Mouse (Mus musculus): ENCODE results near the gene Bmt2. TPM values are rescaled to one million over a fixed set of nuclear protein-coding genes. Genes with fewer than 3 reads are reported as not detected.

Bmt2 gene
- polyA plus RNA-seq, 1 experiment: 21.7 TPM

- Histone ChIP-seq H3K4me1 (ENCODE audit: control insufficient read depth, insufficient read depth, low read length) (peaks cover 2% of the 10 kb centered on the region; the same call in 1 of the 2 replicates), H3K4me3 (ENCODE audit: insufficient read depth, low read length) (no peak overlapping the region), H3K27ac (ENCODE audit: insufficient read depth, low read length) (peak overlapping the region; percentile 94)
- TF ChIP-seq POLR2A (IDR thresholded peaks at IDR 0.05; ENCODE audit: low read depth, low read length) (no peak), CTCF (IDR thresholded peaks at IDR 0.05; ENCODE audit: borderline replicate concordance, insufficient read depth, low read length) (no peak)
Measured at GRCm38 (mm10) chr6:13632571-13632970, 45.2 kb downstream of the Bmt2 start.

GRCm38 (mm10) chr6:13630607-13631006 is 47.2 kb downstream of the Bmt2 start:
- H3K4me1 ChIP-seq (ENCODE audit: control insufficient read depth, insufficient read depth, low read length): no peaks in the 10 kb centered on the region; the same call in 1 of the 2 replicates
- no peak overlapping the region for H3K4me3 ChIP-seq (ENCODE audit: insufficient read depth, low read length)
- TF ChIP-seq CTCF (IDR thresholded peaks at IDR 0.05; ENCODE audit: borderline replicate concordance, insufficient read depth, low read length) (no peak), POLR2A (IDR thresholded peaks at IDR 0.05; ENCODE audit: low read depth, low read length) (no peak)
- no peak overlapping the region for H3K27ac ChIP-seq (ENCODE audit: insufficient read depth, low read length)

GRCm38 (mm10) chr6:13619618-13620017 is 58.1 kb downstream of the Bmt2 start:
- no peak overlapping the region for H3K27ac ChIP-seq (ENCODE audit: insufficient read depth, low read length)
- peaks cover 3% of the 10 kb centered on the region; the same call in 1 of the 2 replicates for H3K4me1 ChIP-seq (ENCODE audit: control insufficient read depth, insufficient read depth, low read length)
- no peak overlapping the region for H3K4me3 ChIP-seq (ENCODE audit: insufficient read depth, low read length)
- TF ChIP-seq POLR2A (IDR thresholded peaks at IDR 0.05; ENCODE audit: low read depth, low read length) (no peak), CTCF (IDR thresholded peaks at IDR 0.05; ENCODE audit: borderline replicate concordance, insufficient read depth, low read length) (no peak)

- Histone ChIP-seq H3K4me3 (ENCODE audit: insufficient read depth, low read length) (no peak overlapping the region), H3K4me1 (ENCODE audit: control insufficient read depth, insufficient read depth, low read length) (peaks cover 3% of the 10 kb centered on the region; the same call in 1 of the 2 replicates), H3K27ac (ENCODE audit: insufficient read depth, low read length) (no peak overlapping the region)
- TF ChIP-seq CTCF (IDR thresholded peaks at IDR 0.05; ENCODE audit: borderline replicate concordance, insufficient read depth, low read length): no peak
- TF ChIP-seq POLR2A (IDR thresholded peaks at IDR 0.05; ENCODE audit: low read depth, low read length): no peak
Measured at GRCm38 (mm10) chr6:13617110-13617509, 60.7 kb downstream of the Bmt2 start.

- no peak for TF ChIP-seq POLR2A (IDR thresholded peaks at IDR 0.05; ENCODE audit: low read depth, low read length)
- TF ChIP-seq CTCF (IDR thresholded peaks at IDR 0.05; ENCODE audit: borderline replicate concordance, insufficient read depth, low read length): no peak
- Histone ChIP-seq H3K27ac (ENCODE audit: insufficient read depth, low read length) (no peak overlapping the region), H3K4me3 (ENCODE audit: insufficient read depth, low read length) (no peak overlapping the region), H3K4me1 (ENCODE audit: control insufficient read depth, insufficient read depth, low read length) (peaks cover 3% of the 10 kb centered on the region; the same call in 1 of the 2 replicates)
Measured at GRCm38 (mm10) chr6:13614568-13614967, 63.2 kb downstream of the Bmt2 start.

GRCm38 (mm10) chr6:13613671-13614070 is 64.1 kb downstream of the Bmt2 start:
- Histone ChIP-seq H3K4me3 (ENCODE audit: insufficient read depth, low read length) (no peak overlapping the region), H3K27ac (ENCODE audit: insufficient read depth, low read length) (no peak overlapping the region), H3K4me1 (ENCODE audit: control insufficient read depth, insufficient read depth, low read length) (peaks cover 3% of the 10 kb centered on the region; the same call in 1 of the 2 replicates)
- TF ChIP-seq CTCF (IDR thresholded peaks at IDR 0.05; ENCODE audit: borderline replicate concordance, insufficient read depth, low read length): no peak
- no peak for TF ChIP-seq POLR2A (IDR thresholded peaks at IDR 0.05; ENCODE audit: low read depth, low read length)

GRCm38 (mm10) chr6:13610869-13611268 is 66.9 kb downstream of the Bmt2 start:
- H3K4me1 ChIP-seq (ENCODE audit: control insufficient read depth, insufficient read depth, low read length): no peaks in the 10 kb centered on the region; the same call in 1 of the 2 replicates
- TF ChIP-seq CTCF (IDR thresholded peaks at IDR 0.05; ENCODE audit: borderline replicate concordance, insufficient read depth, low read length) (no peak), POLR2A (IDR thresholded peaks at IDR 0.05; ENCODE audit: low read depth, low read length) (no peak)
- no peak overlapping the region for H3K27ac ChIP-seq (ENCODE audit: insufficient read depth, low read length)
- H3K4me3 ChIP-seq (ENCODE audit: insufficient read depth, low read length): no peak overlapping the region

GRCm38 (mm10) chr6:13609353-13610140 is 68.2 kb downstream of the Bmt2 start:
- TF ChIP-seq POLR2A (IDR thresholded peaks at IDR 0.05; ENCODE audit: low read depth, low read length) (no peak), CTCF (IDR thresholded peaks at IDR 0.05; ENCODE audit: borderline replicate concordance, insufficient read depth, low read length) (no peak)
- no peak overlapping the region for H3K27ac ChIP-seq (ENCODE audit: insufficient read depth, low read length)
- no peak overlapping the region for H3K4me3 ChIP-seq (ENCODE audit: insufficient read depth, low read length)
- H3K4me1 ChIP-seq (ENCODE audit: control insufficient read depth, insufficient read depth, low read length): peaks cover 2% of the 10 kb centered on the region; the same call in 1 of the 2 replicates

GRCm38 (mm10) chr6:13607621-13608493 is 69.9 kb downstream of the Bmt2 start, which contains the start of gene Tmem168:
Tmem168 (minus strand) TSS chr6:13608100.
- peaks cover 2% of the 10 kb centered on the region; the same call in 1 of the 2 replicates for H3K4me1 ChIP-seq (ENCODE audit: control insufficient read depth, insufficient read depth, low read length)
- peak within 1 kb of the TSS; percentile 62 for H3K4me3 ChIP-seq (ENCODE audit: insufficient read depth, low read length)
- H3K27ac ChIP-seq (ENCODE audit: insufficient read depth, low read length): peak within 1 kb of the TSS; percentile 92
- TF ChIP-seq CTCF (IDR thresholded peaks at IDR 0.05; ENCODE audit: borderline replicate concordance, insufficient read depth, low read length): no peak
- TF ChIP-seq POLR2A (IDR thresholded peaks at IDR 0.05; ENCODE audit: low read depth, low read length): peak; percentile 87
